Mouse (Mus musculus): Measurements from ENCODE around the gene Dtnb.

DNA sequence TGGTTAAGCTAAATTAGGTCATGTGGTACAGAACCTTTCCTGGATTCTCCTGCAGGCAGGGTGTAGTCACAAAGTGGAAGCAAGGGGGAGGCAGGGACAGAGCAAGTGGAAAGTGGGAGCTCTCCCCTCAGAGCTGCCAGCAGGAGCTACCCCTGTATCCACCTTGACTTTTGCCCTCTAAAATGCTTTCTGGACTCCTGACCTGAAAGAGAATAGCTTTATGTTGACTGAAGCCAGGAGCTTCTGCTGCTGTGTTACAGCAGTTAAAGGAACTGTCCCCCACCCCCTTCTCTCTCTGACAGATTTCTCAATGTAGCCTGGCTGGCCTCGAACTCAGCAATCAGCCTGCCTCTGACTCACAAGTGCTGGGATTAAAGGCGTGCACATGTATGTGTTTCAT, 32.6 kb upstream of the Dtnb start:
- no peak for TF ChIP-seq CTCF (IDR thresholded peaks at IDR 0.05; ENCODE audit: control insufficient read depth, insufficient read depth, insufficient read length)
- TF ChIP-seq USF1 (IDR thresholded peaks at IDR 0.05; ENCODE audit: low read depth): no peak
- TF ChIP-seq MAX (IDR thresholded peaks at IDR 0.05): no peak

All from C2C12 (cell line).